Mouse (Mus musculus) liver, embryonic 11.5 days (tissue): Measurements from ENCODE around the gene Grik3. TPM values are rescaled to one million over a fixed set of nuclear protein-coding genes. Genes with fewer than 3 reads are reported as not detected.
"Not testable (repeated sequence)": the region's sequence is repeated elsewhere in the genome, so short reads cannot be mapped to it uniquely, and the experiment has no call there.

ENCODE experiments used
- ATAC-seq: fragments of 200-750 bp; cut with Nextera tagmentation; replicated peaks from 2 replicates; pipeline ENCODE4 v1.8.0; 2017; ENCODE audit warnings: moderate number of reproducible peaks, mild to moderate bottlenecking, moderate TSS enrichment, moderate library complexity; ENCODE audit not compliant: low FRiP score
- DNase-seq: peaks from one replicate; pipeline ENCODE4 v3.0.0-alpha.2; 2017; ENCODE audit warnings: low spot score
- H3K27ac ChIP-seq: fragments of 300-500 bp; sonication (generic); 2 replicates; pipeline ENCODE4 v1.5.1; 2014; ENCODE audit warnings: mild to moderate bottlenecking, low read depth, low read length, control low read depth
- H3K27me3 ChIP-seq: fragments of 300-500 bp; sonication (generic); replicated peaks from 2 replicates; pipeline ENCODE4 v1.6.1; 2014; ENCODE audit warnings: low read length, mixed read lengths; ENCODE audit not compliant: control insufficient read depth, insufficient read depth
- H3K36me3 ChIP-seq: fragments of 300-500 bp; sonication (generic); 2 replicates; pipeline ENCODE4 v1.6.1; 2014; ENCODE audit warnings: mild to moderate bottlenecking, low read length, moderate library complexity, mixed read lengths; ENCODE audit not compliant: control insufficient read depth, insufficient read depth
- H3K4me1 ChIP-seq: fragments of 300-500 bp; sonication (generic); replicated peaks from 2 replicates; pipeline ENCODE4 v1.6.1; 2014; ENCODE audit warnings: low read length, mixed read lengths; ENCODE audit not compliant: control insufficient read depth, insufficient read depth
- H3K4me2 ChIP-seq: fragments of 300-500 bp; sonication (generic); 2 replicates; pipeline ENCODE4 v1.6.1; 2014; ENCODE audit warnings: mild to moderate bottlenecking, control low read depth, moderate library complexity
- H3K4me3 ChIP-seq: fragments of 300-500 bp; sonication (generic); 2 replicates; pipeline ENCODE4 v1.5.1; 2014; ENCODE audit warnings: low read depth, low read length, control low read depth
- H3K9ac ChIP-seq: fragments of 300-500 bp; sonication (generic); 2 replicates; pipeline ENCODE4 v1.6.1; 2014; ENCODE audit warnings: low read depth, low read length, control low read depth
- H3K9me3 ChIP-seq: fragments of 300-500 bp; sonication (generic); 2 replicates; pipeline ENCODE4 v1.6.1; 2016; ENCODE audit warnings: low read length, inconsistent platforms, mixed read lengths; ENCODE audit not compliant: control insufficient read depth
- WGBS: fragments of 180-500 bp; shearing (Covaris S2); extraction: QIAGEN DNeasy Blood & Tissue Kit; methylation state at CpG from one replicate; pipeline ENCODE4 v1.1.7; 2014; 5-methylcytosine and 5-hydroxymethylcytosine counted together
- polyA plus RNA-seq: library from polyadenylated mRNA; unstranded; fragments of >200 nt; fragmentation: Nextera tagmentation; extraction: Ambion mirVana; gene quantifications from 2 replicates; pipeline ENCODE4 v1.2.1, GENCODE M21; 2014

The Grik3 gene
- polyA plus RNA-seq, 1 experiment from 2014 or later, result 0.01 TPM

DNA sequence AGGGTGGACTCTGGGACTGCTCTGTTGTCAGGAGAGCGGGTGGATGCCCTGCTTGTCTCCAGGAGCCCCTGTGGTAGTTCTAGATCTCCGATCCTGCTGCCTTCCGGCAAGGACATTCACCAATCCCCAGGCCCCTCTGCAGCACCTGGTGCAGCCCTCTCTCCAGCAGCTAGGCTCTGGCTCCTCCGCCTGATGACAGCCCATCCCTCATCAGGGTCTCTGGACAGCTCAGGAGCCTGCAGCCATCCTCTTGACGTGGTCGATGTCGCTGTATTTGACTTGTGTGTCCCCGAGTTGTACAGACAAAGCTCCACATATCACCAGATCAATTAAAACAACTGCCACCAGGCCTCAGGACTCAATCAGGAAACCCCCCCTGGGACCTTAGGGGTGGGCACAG, 110.1 kb downstream of the Grik3 start:
- no peaks in the 10 kb centered on the region for H3K9me3 ChIP-seq
- 57% methylated on average over 8 of the region's 8 CpGs for WGBS
- no peaks in the 10 kb centered on the region for H3K27me3 ChIP-seq
- no peak overlapping the region for H3K9ac ChIP-seq
- no peak for DNase-seq
- no peak for ATAC-seq
- H3K27ac ChIP-seq, result no peak overlapping the region
- no peaks in the 10 kb centered on the region for H3K4me1 ChIP-seq
- H3K36me3 ChIP-seq, result no peaks in the 10 kb centered on the region
- no peak overlapping the region for H3K4me3 ChIP-seq
- H3K4me2 ChIP-seq, result no peak overlapping the region

- Histone ChIP-seq H3K27me3 (no peaks in the 10 kb centered on the region), H3K4me1 (no peaks in the 10 kb centered on the region), H3K4me3 (no peak overlapping the region), H3K4me2 (no peak overlapping the region), H3K9ac (no peak overlapping the region), H3K27ac (no peak overlapping the region), H3K36me3 (no peaks in the 10 kb centered on the region), H3K9me3 (no peaks in the 10 kb centered on the region)
- 56% methylated on average over 3 of the region's 3 CpGs for WGBS
- DNase-seq (no peak), ATAC-seq (no peak)
Observed at GRCm38 (mm10) chr4:125601301-125601700, 110.8 kb downstream of the Grik3 start.

DNA sequence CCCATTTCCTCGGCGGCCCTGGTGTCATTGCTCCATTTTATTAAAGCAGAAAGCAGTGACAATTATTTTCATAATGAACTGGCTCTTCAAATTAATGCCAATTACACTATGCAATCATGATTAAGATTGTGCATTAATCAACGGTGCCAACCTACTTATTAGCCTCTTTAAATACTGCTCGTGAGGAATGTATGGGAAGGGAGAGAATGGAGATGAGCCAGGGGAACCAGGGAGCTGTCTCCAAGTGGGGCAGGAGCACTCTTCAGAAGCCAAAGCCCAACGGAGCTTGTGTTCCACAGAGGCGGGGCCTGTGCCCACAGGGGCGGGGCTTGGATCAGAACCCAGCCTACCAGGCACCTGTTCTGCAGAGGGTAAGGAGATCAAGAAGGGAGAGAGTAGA, 114.0 kb downstream of the Grik3 start:
- 57% methylated on average over 7 of the region's 7 CpGs for WGBS
- H3K4me2 ChIP-seq, result no peak overlapping the region
- H3K36me3 ChIP-seq, result no peaks in the 10 kb centered on the region
- H3K27ac ChIP-seq, result no peak overlapping the region
- no peak overlapping the region for H3K9ac ChIP-seq
- DNase-seq (no peak), ATAC-seq (no peak)
- H3K27me3 ChIP-seq, result no peaks in the 10 kb centered on the region
- no peak overlapping the region for H3K4me3 ChIP-seq
- H3K4me1 ChIP-seq, result no peaks in the 10 kb centered on the region
- H3K9me3 ChIP-seq, result no peaks in the 10 kb centered on the region

DNA sequence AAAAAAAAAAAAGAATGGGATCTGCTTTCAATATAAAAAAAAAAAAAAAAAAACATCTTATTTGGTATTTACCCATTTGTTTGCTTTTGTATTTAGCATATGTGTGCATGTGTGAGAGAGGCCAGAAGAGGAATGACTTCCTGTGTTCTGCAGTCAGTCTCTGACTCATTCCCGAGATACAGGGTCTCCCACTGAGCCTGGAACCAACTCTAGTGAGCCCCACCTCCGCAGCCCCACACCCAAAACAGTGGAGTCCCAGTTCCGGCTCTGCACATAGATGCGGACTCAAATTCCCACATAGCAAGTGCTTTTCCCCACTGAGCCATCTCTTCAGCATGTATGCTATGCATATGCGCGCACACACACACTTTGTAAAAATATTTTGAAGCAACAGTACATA, 115.6 kb downstream of the Grik3 start:
- H3K9me3 ChIP-seq, result no peaks in the 10 kb centered on the region
- WGBS, result 69% methylated on average over 6 of the region's 6 CpGs
- ATAC-seq, result no peak

DNA sequence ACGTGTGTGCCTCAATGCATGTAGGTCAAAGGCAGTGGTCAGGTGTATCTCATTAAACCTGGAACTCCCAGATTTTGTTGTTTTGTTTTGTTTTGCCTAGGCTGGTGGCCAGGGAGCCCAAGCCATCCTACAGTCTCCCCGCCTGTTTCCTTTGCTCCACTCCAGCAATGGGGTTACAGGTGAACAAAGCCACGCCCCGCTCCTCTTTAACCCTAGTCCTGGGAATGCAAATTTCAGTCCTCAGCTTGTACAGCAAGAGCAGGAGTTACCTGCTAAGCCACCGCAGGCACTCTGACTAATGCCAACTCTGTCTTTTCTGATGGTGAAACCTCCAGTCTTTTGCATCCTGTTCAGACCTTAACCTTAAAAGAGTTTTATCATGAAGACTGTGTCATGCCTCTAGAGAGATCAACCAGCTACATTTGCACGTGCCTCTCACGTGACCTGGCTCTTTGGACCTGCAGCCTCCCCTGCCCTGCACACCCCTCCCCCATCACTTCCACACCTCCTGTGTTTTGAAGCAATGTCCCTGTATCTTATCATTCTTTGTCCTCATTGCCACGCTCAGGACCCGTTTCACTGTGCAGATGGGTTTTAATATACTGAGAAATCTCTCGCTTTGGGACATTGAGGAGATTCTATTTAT, 117.0 kb downstream of the Grik3 start:
- H3K9me3 ChIP-seq, result no peaks in the 10 kb centered on the region
- H3K4me1 ChIP-seq, result no peaks in the 10 kb centered on the region
- H3K27ac ChIP-seq, result no peak overlapping the region
- H3K4me3 ChIP-seq, result no peak overlapping the region
- H3K27me3 ChIP-seq, result no peaks in the 10 kb centered on the region
- H3K4me2 ChIP-seq, result no peak overlapping the region
- DNase-seq, result no peak
- no peak for ATAC-seq
- WGBS, result 48% methylated on average over 10 of the region's 10 CpGs
- H3K9ac ChIP-seq, result no peak overlapping the region
- no peaks in the 10 kb centered on the region for H3K36me3 ChIP-seq

More for the DNA sequence above, 115.6 kb downstream of the Grik3 start:
- H3K4me2 ChIP-seq, result no peak overlapping the region
- no peak overlapping the region for H3K9ac ChIP-seq
- no peaks in the 10 kb centered on the region for H3K4me1 ChIP-seq
- H3K4me3 ChIP-seq, result no peak overlapping the region
- no peaks in the 10 kb centered on the region for H3K27me3 ChIP-seq
- no peak overlapping the region for H3K27ac ChIP-seq
- H3K36me3 ChIP-seq, result no peaks in the 10 kb centered on the region
- no peak for DNase-seq

DNA sequence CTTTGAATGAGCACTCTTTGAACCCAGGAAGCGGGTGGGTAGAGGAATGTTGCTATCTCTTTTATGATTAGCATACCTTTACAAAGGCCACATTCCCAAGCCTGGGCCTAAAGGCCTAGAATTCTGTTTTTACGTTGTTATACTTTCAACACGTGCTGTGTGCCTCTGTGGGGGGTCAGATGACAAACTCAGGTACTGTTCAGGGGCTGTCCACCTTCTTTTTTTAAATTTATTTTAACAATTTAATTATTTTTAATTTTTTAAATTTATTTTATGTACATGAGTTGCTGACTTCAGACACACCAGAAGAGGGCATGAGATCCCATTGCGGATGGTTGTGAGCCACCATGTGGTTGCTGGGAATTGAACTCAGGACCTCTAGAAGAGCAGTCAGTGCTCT, 118.4 kb downstream of the Grik3 start:
- not testable (repeated sequence) for ATAC-seq, H3K36me3 ChIP-seq, H3K4me3 ChIP-seq, H3K4me2 ChIP-seq, H3K27ac ChIP-seq, H3K4me1 ChIP-seq, H3K9ac ChIP-seq, H3K27me3 ChIP-seq, DNase-seq, H3K9me3 ChIP-seq
- WGBS, result 46% methylated on average over 3 of the region's 4 CpGs

GRCm38 (mm10) chr4:125609320-125610306, 119.1 kb downstream of the Grik3 start:
- H3K4me2 ChIP-seq, result no peak overlapping the region
- 71% methylated on average over 21 of the region's 21 CpGs for WGBS
- no peak for ATAC-seq
- H3K4me1 ChIP-seq, result no peaks in the 10 kb centered on the region
- H3K9ac ChIP-seq, result no peak overlapping the region
- no peaks in the 10 kb centered on the region for H3K27me3 ChIP-seq
- no peaks in the 10 kb centered on the region for H3K36me3 ChIP-seq
- no peak for DNase-seq
- no peak overlapping the region for H3K27ac ChIP-seq
- H3K9me3 ChIP-seq, result no peaks in the 10 kb centered on the region
- no peak overlapping the region for H3K4me3 ChIP-seq

- no peak overlapping the region for H3K4me2 ChIP-seq
- 73% methylated on average over 14 of the region's 14 CpGs for WGBS
- DNase-seq, result no peak
Observed at GRCm38 (mm10) chr4:125617851-125618250, 127.4 kb downstream of the Grik3 start.

More at GRCm38 (mm10) chr4:125617851-125618250, 127.4 kb downstream of the Grik3 start:
- no peaks in the 10 kb centered on the region for H3K27me3 ChIP-seq
- no peak overlapping the region for H3K27ac ChIP-seq
- ATAC-seq, result no peak
- no peaks in the 10 kb centered on the region for H3K4me1 ChIP-seq
- no peak overlapping the region for H3K4me3 ChIP-seq
- no peaks in the 10 kb centered on the region for H3K9me3 ChIP-seq
- no peak overlapping the region for H3K9ac ChIP-seq
- no peaks in the 10 kb centered on the region for H3K36me3 ChIP-seq
